Mouse (Mus musculus): ENCODE results near the gene Pdlim7.

GRCm38 (mm10) chr13:55557499-55557898 is 44.0 kb upstream of the Pdlim7 start:
- TF ChIP-seq CTCF (IDR thresholded peaks at IDR 0.05; ENCODE audit: low read depth) (no peak), EP300 (IDR thresholded peaks at IDR 0.05; ENCODE audit: low read depth) (no peak)

Data from liver, embryonic 14.5 days (tissue).